Mouse (Mus musculus) kidney, adult 2 months (tissue): ENCODE measurements around the gene Slc4a2.

Experiments used
- CTCF ChIP-seq: fragments of 200-500 bp; conservative IDR thresholded peaks from 2 replicates; pipeline ENCODE4 v1.5.1; 2011; ENCODE audit warnings: low read depth, mild to moderate bottlenecking, control low read depth, low read length, moderate library complexity, mixed read lengths; ENCODE audit not compliant: insufficient read depth, insufficient read length
- POLR2A ChIP-seq: fragments of 200-500 bp; IDR thresholded peaks from one replicate; pipeline ENCODE4 v1.6.1; 2011; ENCODE audit warnings: low read depth, low read length, control low read depth

DNA sequence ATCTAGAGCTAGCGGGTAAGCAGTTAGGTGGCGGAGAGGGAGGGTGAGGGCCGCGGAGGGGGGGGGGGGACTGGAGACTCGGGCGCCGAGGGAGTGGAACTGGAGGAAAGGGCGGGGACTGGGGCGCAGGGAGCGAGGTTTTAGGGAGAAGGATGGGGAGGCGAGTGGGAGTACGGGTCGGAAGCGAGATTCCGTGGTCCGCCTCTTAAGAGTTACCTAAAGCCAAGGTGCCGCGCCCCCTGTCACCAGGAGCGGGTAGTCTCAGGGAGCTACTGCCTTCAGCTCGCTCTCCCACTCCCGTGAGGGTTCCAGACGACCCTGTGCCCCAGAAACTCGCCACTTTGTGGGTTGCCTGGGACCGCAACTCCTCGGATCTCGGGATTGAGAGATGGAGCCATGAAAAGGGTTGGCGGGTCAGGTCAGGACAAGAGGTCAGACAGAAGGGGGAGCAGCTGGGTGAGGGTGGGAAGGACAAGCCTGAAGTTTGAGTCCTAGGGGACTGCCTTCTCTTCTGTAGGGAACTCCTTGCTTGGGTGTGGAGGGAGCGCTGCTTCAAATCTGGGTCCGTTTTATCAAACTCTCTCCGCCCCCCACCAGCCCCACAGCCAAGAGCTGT, 1.9 kb downstream of the Slc4a2 start:
- TF ChIP-seq CTCF (no peak), POLR2A (no peak)
